Mouse (Mus musculus) thymus, postnatal 36 days (tissue): ENCODE results near the gene Mamld1.

ENCODE experiments used
- DNase-seq, 2 experiments: peaks; one replicate each; pipeline ENCODE4 v3.0.0; 2022; ENCODE audit warnings: mixed read lengths in 2 of 2

Gene Mamld1

GRCm38 (mm10) chrX:71149441-71150050, 99.5 kb downstream of the Mamld1 start:
- no peak for DNase-seq

GRCm38 (mm10) chrX:71150551-71151001, 100.5 kb downstream of the Mamld1 start:
- DNase-seq: no peak

- no peak for DNase-seq
These were observed 131.5 kb downstream of the Mamld1 start for GRCm38 (mm10) chrX:71181526-71181925.

- DNase-seq: no peak
These were observed 133.6 kb downstream of the Mamld1 start for GRCm38 (mm10) chrX:71183671-71184070.

GRCm38 (mm10) chrX:71186396-71186795, 136.3 kb downstream of the Mamld1 start:
- DNase-seq: no peak

GRCm38 (mm10) chrX:71204776-71205175, 154.7 kb downstream of the Mamld1 start:
- no peak for DNase-seq
